Mouse (Mus musculus) embryonic stem cell, embryonic (primary cell): ENCODE results near the gene Fndc8.

Experiments used
- CTCF ChIA-PET, 4 experiments: fragments of 300-600 bp in 2 of 4; fragments of 350-600 bp in 2 of 4; sonication (Branson Sonifier 250); formaldehyde crosslinking; loops; one replicate each; lab custom pipeline; 2022; ENCODE audit warnings: inconsistent platforms in 2 of 4; lab: Charles Lee
- POLR2A ChIA-PET, 4 experiments: fragments of 300-600 bp in 2 of 4; fragments of 350-600 bp in 2 of 4; sonication (Branson Sonifier 250); formaldehyde crosslinking; loops; one replicate each; lab custom pipeline; 2022; ENCODE audit warnings: antibody characterized with exemption in 4 of 4, inconsistent platforms in 1 of 4; lab: Charles Lee

Gene Fndc8

DNA sequence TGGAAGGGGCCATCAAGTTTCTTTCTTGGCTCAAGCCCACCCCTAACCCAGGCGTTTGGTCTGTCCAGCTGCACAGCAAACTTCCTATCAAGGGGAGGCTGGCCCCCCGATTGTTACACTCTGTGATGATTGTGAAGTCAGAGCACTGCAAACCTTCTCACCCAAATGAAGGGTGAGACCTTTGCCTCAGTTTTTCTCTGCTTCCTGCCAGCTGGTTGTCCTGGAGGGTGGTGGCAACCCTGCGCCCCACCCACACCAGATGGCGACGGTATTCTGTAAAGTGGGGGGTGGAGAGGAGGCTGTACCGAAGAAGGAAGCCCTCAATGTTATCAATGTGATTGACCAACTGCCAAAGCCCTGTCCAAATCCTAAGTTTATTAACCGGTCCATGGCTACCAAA lies at the start of gene Fndc8:
Fndc8 (plus strand) TSS at position 189 of the 400 bp plus-strand sequence.
- ChIA-PET POLR2A (interaction anchor here in 3 of 4 experiments (1.3 to 3.4 kb wide), 5 partner anchors 9 to 92 kb away, joined by 3 to 17 read pairs (median 5); no protein-coding TSS in a partner anchor), CTCF (interaction anchor here in 3 of 4 experiments (0.8 to 3.4 kb wide), 6 partner anchors 72 to 278 kb away, joined by 3 to 51 read pairs (median 4); no protein-coding TSS in a partner anchor)

DNA sequence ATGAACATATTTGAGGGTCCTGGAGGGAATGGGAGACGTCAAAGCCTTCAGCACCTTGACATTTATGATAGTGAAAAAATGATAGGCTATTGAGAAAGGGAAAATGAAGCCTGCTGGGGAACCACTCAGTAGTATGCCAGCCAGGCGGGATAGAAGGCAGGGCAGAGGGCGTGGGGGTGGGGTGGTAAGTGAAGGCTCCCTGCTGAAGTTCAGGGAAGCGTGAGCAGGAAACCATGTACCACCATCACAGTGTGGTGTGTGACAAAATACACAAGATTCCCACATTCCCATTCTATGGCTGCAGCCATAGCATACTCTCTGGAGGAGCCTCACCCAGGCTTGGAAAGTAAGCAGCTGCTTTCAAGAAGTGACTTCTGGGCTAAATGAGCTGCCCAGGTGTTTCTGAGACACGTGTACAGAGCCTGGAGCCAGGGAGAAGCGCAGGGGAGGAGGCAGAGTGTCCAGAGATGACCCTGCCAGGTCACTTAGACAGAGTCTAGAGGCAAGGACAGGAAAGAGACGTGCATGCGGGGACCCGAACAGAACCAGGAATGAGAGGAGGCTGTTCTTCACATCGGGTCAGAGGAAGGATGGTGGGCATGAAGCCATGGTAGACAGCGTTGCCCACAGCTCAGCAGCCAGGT lies 47.0 kb upstream of the Fndc8 start:
- POLR2A ChIA-PET, result interaction anchor here in 3 of 4 experiments (1.0 to 4.6 kb wide), 19 partner anchors 9 to 454 kb away, joined by 3 to 45 read pairs (median 6); partner anchors contain the start of genes Ap2b1 (in 1 of the 3), Cct6b (in 1 of the 3) and Zfp830 (in 1 of the 3)
- CTCF ChIA-PET, result interaction anchor here in 2 of 4 experiments (0.9 to 2.0 kb wide), 10 partner anchors 12 to 609 kb away, joined by 3 to 15 read pairs (median 4); partner anchors contain the start of gene Rffl (in 1 of the 2)

DNA sequence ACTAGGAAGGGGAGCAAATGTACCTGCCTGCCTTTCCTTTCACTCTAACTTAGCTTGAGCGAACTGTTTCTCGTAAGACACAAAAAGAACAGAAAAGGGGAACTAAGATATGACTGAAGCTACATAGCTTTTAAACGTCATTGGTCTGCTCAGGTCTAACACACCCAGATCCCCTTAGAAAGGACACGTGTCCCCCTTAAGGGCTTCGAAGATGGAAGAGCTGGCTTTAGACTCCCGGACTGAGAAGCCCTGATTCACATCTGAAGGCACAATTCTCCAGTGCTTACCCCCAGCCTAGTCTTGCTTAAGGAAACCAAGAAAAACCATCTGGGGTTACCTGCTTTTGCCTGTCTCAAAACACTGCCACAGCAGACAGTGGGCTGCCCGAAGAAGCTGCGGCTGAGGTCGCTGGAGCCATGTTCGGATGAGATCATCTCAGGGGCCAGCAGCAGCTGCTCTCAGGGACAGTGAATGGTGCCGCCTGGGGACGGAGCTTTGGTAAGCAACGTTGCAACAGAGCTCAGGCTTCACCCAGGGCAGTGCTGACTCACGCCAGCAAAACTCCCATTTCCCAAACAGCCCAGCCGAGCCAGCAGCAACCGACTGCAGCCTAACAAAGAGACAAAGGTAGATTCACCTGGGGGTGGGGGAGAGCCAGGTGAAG lies 46.4 kb upstream of the Fndc8 start:
- CTCF ChIA-PET, result interaction anchor here (0.6 to 2.0 kb wide), 18 partner anchors 11 to 610 kb away, joined by 3 to 15 read pairs (median 3); partner anchors contain the start of genes Cct6b (in 1 of the 4), Rffl (in 1 of the 4) and Zfp830 (in 1 of the 4)
- POLR2A ChIA-PET, result interaction anchor here in 3 of 4 experiments (0.5 to 4.6 kb wide), 24 partner anchors 10 to 453 kb away, joined by 3 to 45 read pairs (median 5); partner anchors contain the start of genes Ap2b1 (in 1 of the 3), Cct6b (in 1 of the 3) and Zfp830 (in 1 of the 3)

DNA sequence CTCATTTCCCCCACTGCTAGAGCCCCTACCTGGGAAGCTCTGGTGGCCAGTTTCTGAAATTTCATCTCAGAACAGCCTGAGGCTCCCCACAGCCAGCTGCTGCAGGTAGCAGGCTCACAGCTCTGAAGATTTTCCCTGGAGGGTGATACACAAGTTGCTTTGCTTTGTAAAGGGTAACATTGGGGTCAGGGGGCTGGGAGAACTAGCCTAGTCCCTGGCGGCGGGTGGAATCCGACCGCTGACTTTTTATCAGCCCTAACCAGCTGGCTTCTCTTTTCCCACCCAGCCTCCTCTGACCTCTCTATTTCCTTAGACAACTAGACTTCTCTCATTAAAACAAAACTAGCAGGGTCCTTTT lies 45.9 kb upstream of the Fndc8 start:
- POLR2A ChIA-PET, result interaction anchor here in 3 of 4 experiments (0.5 to 4.6 kb wide), 23 partner anchors 9 to 453 kb away, joined by 3 to 45 read pairs (median 5); partner anchors contain the start of gene Ap2b1 (in 1 of the 3)
- CTCF ChIA-PET, result interaction anchor here (0.6 to 2.0 kb wide), 18 partner anchors 11 to 611 kb away, joined by 3 to 15 read pairs (median 3); partner anchors contain the start of genes Cct6b (in 1 of the 4), Rffl (in 1 of the 4) and Zfp830 (in 1 of the 4)

DNA sequence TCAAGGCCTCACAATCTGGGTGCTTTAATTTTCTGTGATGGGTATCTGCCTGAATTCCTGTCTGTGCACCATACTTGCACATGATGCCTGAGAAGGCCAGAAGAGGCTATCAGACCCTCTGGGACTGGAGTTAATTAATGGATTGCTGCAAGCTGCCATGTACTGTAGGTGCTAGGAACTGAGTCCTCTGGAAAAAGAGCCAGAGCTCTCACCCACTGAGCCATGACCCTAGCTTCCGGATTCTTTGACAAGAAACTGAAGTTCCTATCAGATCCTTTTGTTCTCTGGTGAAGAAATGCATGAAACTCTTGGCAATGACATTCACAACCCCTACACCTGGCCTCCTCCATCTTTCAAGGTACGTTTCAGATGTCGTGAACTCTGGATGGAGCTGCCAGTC lies 45.0 kb upstream of the Fndc8 start:
- CTCF ChIA-PET, result interaction anchor here in 1 of 4 experiments (1.0 to 1.1 kb wide), 3 partner anchors 39 to 611 kb away, joined by 3 read pairs; no protein-coding TSS in a partner anchor
- POLR2A ChIA-PET, result interaction anchor here in 3 of 4 experiments (0.6 to 4.6 kb wide), 12 partner anchors 9 to 694 kb away, joined by 3 to 45 read pairs (median 9); partner anchors contain the start of genes Cct6b (in 1 of the 3) and Zfp830 (in 1 of the 3)

DNA sequence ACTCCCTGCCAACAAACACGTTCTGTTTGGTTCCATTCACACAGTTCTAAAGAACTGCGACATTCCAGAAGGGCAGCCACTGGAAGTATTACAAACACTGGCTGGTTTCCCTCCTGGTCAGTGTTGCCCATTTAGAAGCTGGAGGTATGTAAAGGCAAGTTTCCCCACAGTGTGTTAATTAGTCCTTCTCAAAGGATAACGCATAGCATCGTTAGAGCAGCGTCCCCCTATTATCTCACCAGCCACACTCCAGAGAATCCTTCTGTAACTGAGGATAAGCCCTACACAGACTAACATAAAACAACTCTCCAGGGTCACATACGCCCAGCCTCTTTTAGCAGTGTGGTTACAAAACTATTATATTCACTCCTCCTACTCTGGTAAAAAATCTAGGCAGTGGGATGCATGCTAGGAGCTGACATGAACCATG lies 44.3 kb upstream of the Fndc8 start:
- CTCF ChIA-PET, result interaction anchor here in 2 of 4 experiments (0.5 to 1.1 kb wide), 3 partner anchors 39 to 1353 kb away, joined by 3 to 5 read pairs (median 3); no protein-coding TSS in a partner anchor
- POLR2A ChIA-PET, result interaction anchor here in 2 of 4 experiments (0.6 to 4.6 kb wide), 13 partner anchors 9 to 83 kb away, joined by 3 to 45 read pairs (median 5); partner anchors contain the start of genes Cct6b (in 1 of the 2) and Zfp830 (in 1 of the 2)

DNA sequence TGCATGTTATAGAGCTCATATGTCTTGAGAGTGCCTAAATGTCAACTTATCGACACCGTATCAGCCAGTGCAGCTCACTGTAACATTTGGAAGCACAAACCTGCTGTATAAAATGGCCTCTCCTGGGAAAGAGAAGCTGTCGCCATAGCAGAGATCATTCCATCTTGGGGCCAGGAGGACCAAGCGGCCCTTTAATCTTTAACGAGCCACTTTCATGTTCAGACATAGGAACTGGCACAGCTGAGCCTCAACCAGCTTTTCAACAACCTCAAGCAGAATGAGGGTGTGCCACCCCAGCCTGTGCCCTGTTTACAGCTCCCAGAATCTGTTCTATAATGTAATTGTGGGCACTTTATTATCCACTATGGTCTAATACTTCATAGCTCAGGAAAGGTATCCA lies 41.7 kb upstream of the Fndc8 start:
- ChIA-PET POLR2A (interaction anchor here in 3 of 4 experiments (0.5 to 3.2 kb wide), 22 partner anchors 8 to 55 kb away, joined by 3 to 23 read pairs (median 4); no protein-coding TSS in a partner anchor), CTCF (interaction anchor here in 1 of 4 experiments (0.9 to 1.2 kb wide), 2 partner anchors 22 to 31 kb away, joined by 3 to 4 read pairs; no protein-coding TSS in a partner anchor)

GRCm38 (mm10) chr11:82852115-82852514 lies 39.8 kb upstream of the Fndc8 start:
- POLR2A ChIA-PET, result interaction anchor here in 3 of 4 experiments (0.7 to 3.2 kb wide), 6 partner anchors 9 to 201 kb away, joined by 3 to 23 read pairs (median 4); no protein-coding TSS in a partner anchor
- CTCF ChIA-PET, result interaction anchor here in 2 of 4 experiments (0.7 to 2.5 kb wide), 2 partner anchors 31 to 33 kb away, joined by 3 to 7 read pairs; no protein-coding TSS in a partner anchor

GRCm38 (mm10) chr11:82852540-82852939 lies 39.4 kb upstream of the Fndc8 start:
- ChIA-PET CTCF (interaction anchor here in 1 of 4 experiments (2.5 kb wide), 1 partner anchor 33 kb away, joined by 7 read pairs; no protein-coding TSS in a partner anchor), POLR2A (interaction anchor here in 2 of 4 experiments (0.7 to 1.1 kb wide), 4 partner anchors 9 to 202 kb away, joined by 3 to 4 read pairs (median 3); no protein-coding TSS in a partner anchor)

DNA sequence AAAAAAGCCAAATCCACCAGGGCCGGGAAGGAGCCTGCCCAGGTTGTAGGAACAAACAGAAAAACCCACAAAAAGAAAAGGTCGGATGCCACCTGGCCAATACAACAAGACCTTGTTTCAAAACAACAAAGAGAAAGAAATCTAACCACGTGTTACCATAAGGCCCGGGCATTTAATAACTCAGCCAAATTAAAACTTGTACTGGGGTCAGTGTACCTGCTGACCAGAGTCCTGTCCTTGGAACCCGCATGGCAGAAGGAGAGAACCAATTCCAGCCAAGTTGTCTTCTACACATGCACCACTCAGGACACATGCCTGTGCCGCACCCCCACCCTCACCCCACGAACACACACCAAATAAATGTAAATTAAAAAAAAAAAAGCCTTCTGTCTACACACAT lies 39.0 kb upstream of the Fndc8 start:
- ChIA-PET POLR2A (interaction anchor here in 1 of 4 experiments (1.1 to 7.0 kb wide), 3 partner anchors 8 to 27 kb away, joined by 4 to 58 read pairs (median 45); no protein-coding TSS in a partner anchor), CTCF (interaction anchor here in 1 of 4 experiments (2.5 kb wide), 1 partner anchor 34 kb away, joined by 7 read pairs; no protein-coding TSS in a partner anchor)

DNA sequence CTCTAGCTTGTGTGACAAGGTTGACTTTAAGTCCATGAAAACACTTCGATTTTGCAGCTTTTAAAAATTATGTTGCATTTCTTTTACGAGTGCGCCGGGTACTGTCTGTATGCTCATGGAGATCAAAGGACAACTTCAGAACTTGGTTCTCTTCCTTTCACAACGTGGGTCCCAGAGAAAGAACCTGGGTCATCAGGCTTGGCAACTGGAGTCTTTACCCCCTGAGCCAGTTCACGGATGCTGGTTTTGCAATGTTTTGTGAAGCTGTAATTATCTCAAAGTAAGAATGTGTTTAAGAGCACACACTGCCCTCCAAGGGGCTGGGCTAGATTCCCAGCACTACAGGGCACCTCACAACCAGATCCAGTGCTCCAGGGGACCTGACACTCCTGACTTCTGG lies 37.8 kb upstream of the Fndc8 start:
- CTCF ChIA-PET, result interaction anchor here in 2 of 4 experiments (0.6 to 2.5 kb wide), 3 partner anchors 35 to 120 kb away, joined by 3 to 7 read pairs (median 4); no protein-coding TSS in a partner anchor

DNA sequence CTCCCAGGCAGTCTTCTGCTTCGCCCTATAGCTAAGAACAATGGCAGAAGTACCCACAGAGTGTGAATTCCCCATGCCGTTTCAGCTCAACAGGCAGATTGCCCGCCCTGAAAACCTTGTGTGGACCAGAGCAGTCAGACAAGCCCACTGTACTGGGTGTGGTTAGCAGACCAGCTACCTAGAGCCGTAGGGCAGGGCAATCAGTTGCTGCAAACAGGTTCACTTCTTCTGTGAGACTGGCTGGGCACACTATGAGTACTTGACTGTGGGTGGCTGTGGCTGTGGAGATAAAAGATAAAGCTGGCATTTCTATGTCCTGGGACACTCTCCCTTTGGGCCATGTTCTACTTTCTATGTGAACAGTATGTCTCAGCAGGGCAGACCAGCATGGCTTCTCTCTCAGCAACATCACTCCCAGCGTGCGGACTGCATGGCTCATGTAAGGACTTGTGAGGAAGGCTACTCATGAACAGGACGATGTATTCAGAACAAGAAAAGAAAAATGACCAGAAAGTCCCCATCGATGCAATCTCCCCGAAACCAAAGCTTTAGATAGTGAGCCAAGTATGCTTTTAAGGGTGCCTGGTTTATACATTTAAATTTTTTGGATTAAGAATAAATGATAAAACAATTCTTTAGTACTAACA lies 36.5 kb upstream of the Fndc8 start:
- ChIA-PET POLR2A (interaction anchor here (0.6 to 7.0 kb wide), 23 partner anchors 9 to 1024 kb away, joined by 3 to 66 read pairs (median 5); partner anchors contain the start of genes Cct6b (in 1 of the 4), Rffl (in 1 of the 4) and Zfp830 (in 1 of the 4)), CTCF (interaction anchor here in 3 of 4 experiments (0.6 to 1.3 kb wide), 7 partner anchors 11 to 343 kb away, joined by 3 to 8 read pairs (median 4); no protein-coding TSS in a partner anchor)

More for the DNA sequence above, 37.8 kb upstream of the Fndc8 start:
- POLR2A ChIA-PET, result interaction anchor here in 2 of 4 experiments (1.1 to 7.0 kb wide), 7 partner anchors 9 to 29 kb away, joined by 3 to 66 read pairs (median 39); partner anchors contain the start of gene Rffl (in 1 of the 2)

GRCm38 (mm10) chr11:82856032-82856431 lies 35.9 kb upstream of the Fndc8 start:
- POLR2A ChIA-PET, result interaction anchor here (0.7 to 7.0 kb wide), 23 partner anchors 8 to 1024 kb away, joined by 3 to 66 read pairs (median 6); partner anchors contain the start of gene Rffl (in 2 of the 4)
- CTCF ChIA-PET, result interaction anchor here in 3 of 4 experiments (0.6 to 1.3 kb wide), 6 partner anchors 10 to 189 kb away, joined by 3 to 8 read pairs (median 4); no protein-coding TSS in a partner anchor

GRCm38 (mm10) chr11:82857307-82857848 lies 34.5 kb upstream of the Fndc8 start:
- ChIA-PET POLR2A (interaction anchor here (0.6 to 7.0 kb wide), 36 partner anchors 9 to 555 kb away, joined by 3 to 66 read pairs (median 5); partner anchors contain the start of genes Rffl (in 3 of the 4), Cct6b (in 2 of the 4) and Zfp830 (in 2 of the 4)), CTCF (interaction anchor here in 3 of 4 experiments (0.5 to 1.5 kb wide), 6 partner anchors 9 to 57 kb away, joined by 3 to 4 read pairs (median 4); partner anchors contain the start of gene Rffl (in 1 of the 3))

- ChIA-PET POLR2A (interaction anchor here (0.6 to 2.3 kb wide), 8 partner anchors 9 to 113 kb away, joined by 3 to 7 read pairs (median 5); partner anchors contain the start of gene Rffl (in 1 of the 4)), CTCF (interaction anchor here in 2 of 4 experiments (0.5 to 1.9 kb wide), 5 partner anchors 10 to 1094 kb away, joined by 4 to 8 read pairs (median 5); partner anchors contain the start of gene Rffl (in 1 of the 2))
Measured at GRCm38 (mm10) chr11:82860759-82861158, 31.2 kb upstream of the Fndc8 start.
